Mouse (Mus musculus) neural tube, embryonic 15.5 days (tissue): Measurements from ENCODE around the gene Igf2bp2. TPM values are rescaled to one million over a fixed set of nuclear protein-coding genes. Genes with fewer than 3 reads are reported as not detected.

Source experiments
- ATAC-seq: fragments of 200-750 bp; cut with Nextera tagmentation; 2 replicates; pipeline ENCODE4 v1.8.0; 2017; ENCODE audit warnings: mild to moderate bottlenecking, moderate TSS enrichment, moderate library complexity; ENCODE audit not compliant: low FRiP score
- H3K27ac ChIP-seq: fragments of 300-500 bp; sonication (generic); replicated peaks from 2 replicates; pipeline ENCODE4 v1.5.1; 2015; ENCODE audit warnings: mild to moderate bottlenecking, inconsistent platforms
- H3K27me3 ChIP-seq: fragments of 300-500 bp; sonication (generic); replicated peaks from 2 replicates; pipeline ENCODE4 v1.6.1; 2015; ENCODE audit warnings: inconsistent platforms
- H3K36me3 ChIP-seq: fragments of 300-500 bp; sonication (generic); 2 replicates; pipeline ENCODE4 v1.6.1; 2015; ENCODE audit warnings: inconsistent platforms
- H3K4me1 ChIP-seq: fragments of 300-500 bp; sonication (generic); 2 replicates; pipeline ENCODE4 v1.6.1; 2015; ENCODE audit warnings: inconsistent platforms
- H3K4me2 ChIP-seq: fragments of 300-500 bp; sonication (generic); 2 replicates; pipeline ENCODE4 v1.6.1; 2015; ENCODE audit warnings: inconsistent platforms, mild to moderate bottlenecking, moderate library complexity
- H3K4me3 ChIP-seq: fragments of 300-500 bp; sonication (generic); replicated peaks from 2 replicates; pipeline ENCODE4 v1.5.1; 2015; ENCODE audit warnings: mild to moderate bottlenecking, inconsistent platforms
- H3K9ac ChIP-seq: fragments of 300-500 bp; sonication (generic); replicated peaks from 2 replicates; pipeline ENCODE4 v1.6.1; 2015; ENCODE audit warnings: mild to moderate bottlenecking, inconsistent platforms
- H3K9me3 ChIP-seq: fragments of 300-500 bp; sonication (generic); replicated peaks from 2 replicates; pipeline ENCODE4 v1.6.1; 2016; ENCODE audit warnings: inconsistent platforms
- WGBS: fragments of 180-500 bp; shearing (Covaris S2); methylation state at CpG from one replicate; pipeline ENCODE4 v1.1.7; 2015; ENCODE audit warnings: mixed read lengths; 5-methylcytosine and 5-hydroxymethylcytosine counted together
- polyA plus RNA-seq: library from polyadenylated mRNA; unstranded; fragments of >200 nt; fragmentation: Nextera tagmentation; extraction: Ambion mirVana; gene quantifications from 2 replicates; pipeline ENCODE4 v1.2.1, GENCODE M21; 2015

Igf2bp2 gene
- polyA plus RNA-seq, 1 experiment from 2014 or later: 15.5 TPM

- H3K9ac ChIP-seq: no peak overlapping the region
These were observed 1.3 kb upstream of the Igf2bp2 start for GRCm38 (mm10) chr16:22164446-22164845.

GRCm38 (mm10) chr16:22163456-22163851, 355 bp upstream of the Igf2bp2 start:
- peak; percentile 72 for ATAC-seq
- Histone ChIP-seq H3K9ac (peak overlapping the region; percentile 83), H3K36me3 (no peaks in the 10 kb centered on the region), H3K9me3 (no peaks in the 10 kb centered on the region), H3K27ac (peak overlapping the region; percentile 78), H3K4me2 (peak overlapping the region; percentile 92), H3K4me3 (peak overlapping the region; percentile 88), H3K4me1 (peaks cover 21% of the 10 kb centered on the region), H3K27me3 (no peaks in the 10 kb centered on the region)
- 0% methylated on average over 27 of the region's 27 CpGs for WGBS

More at GRCm38 (mm10) chr16:22164446-22164845, 1.3 kb upstream of the Igf2bp2 start:
- Histone ChIP-seq H3K4me2 (peak overlapping the region; percentile 92), H3K27ac (no peak overlapping the region), H3K4me3 (no peak overlapping the region), H3K9me3 (no peaks in the 10 kb centered on the region), H3K4me1 (peaks cover 21% of the 10 kb centered on the region), H3K27me3 (no peaks in the 10 kb centered on the region), H3K36me3 (no peaks in the 10 kb centered on the region)
- 54% methylated on average over 8 of the region's 8 CpGs for whole genome bisulfite sequencing
- ATAC-seq: no peak

- no peaks in the 10 kb centered on the region for H3K27me3 ChIP-seq
- H3K4me3 ChIP-seq: peak overlapping the region; percentile 88
- peak overlapping the region; percentile 83 for H3K9ac ChIP-seq
- H3K36me3 ChIP-seq: no peaks in the 10 kb centered on the region
- H3K27ac ChIP-seq: peak overlapping the region; percentile 78
- no peaks in the 10 kb centered on the region for H3K9me3 ChIP-seq
- peak; percentile 35 for ATAC-seq
- peaks cover 21% of the 10 kb centered on the region for H3K4me1 ChIP-seq
- WGBS: under 1% methylated on average over 19 of the region's 19 CpGs
- peak overlapping the region; percentile 92 for H3K4me2 ChIP-seq
These were observed 1.0 kb downstream of the Igf2bp2 start for GRCm38 (mm10) chr16:22162066-22162511.

DNA sequence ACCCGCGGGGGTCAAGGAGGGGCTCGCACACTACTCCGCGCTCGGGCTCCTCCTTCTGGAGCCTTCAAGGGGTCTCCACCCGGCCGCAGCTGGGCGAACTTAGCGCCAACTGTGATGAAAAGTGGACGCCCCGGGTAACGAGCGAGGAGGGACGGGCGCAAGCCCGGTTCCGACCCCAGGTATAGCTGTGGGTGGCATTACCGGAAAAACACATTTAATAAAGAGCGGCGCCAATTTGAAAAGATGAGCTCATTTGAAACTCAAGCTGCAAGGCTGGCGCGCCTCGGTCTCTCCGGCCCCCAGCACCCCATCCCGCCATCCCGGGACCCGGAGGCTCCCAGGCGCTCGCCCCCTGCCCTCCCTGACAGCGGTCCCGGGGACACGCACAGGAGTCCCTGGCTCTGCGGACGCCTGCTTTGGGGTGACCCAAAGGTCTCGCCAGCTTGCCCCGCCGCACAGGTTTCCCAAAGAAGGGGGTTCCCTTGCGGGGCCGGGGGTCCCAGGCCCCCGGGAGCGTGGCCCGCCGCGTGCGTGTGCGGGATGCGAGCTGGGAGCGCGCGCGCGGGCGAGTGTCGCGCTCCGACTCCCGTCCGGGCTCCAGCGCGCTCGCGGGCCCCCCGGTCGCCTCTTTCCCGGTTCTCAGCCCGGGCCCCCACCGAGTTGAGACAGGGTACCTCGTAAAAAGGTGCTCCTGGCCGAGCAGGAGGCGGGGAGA, 1.6 kb downstream of the Igf2bp2 start:
- no peaks in the 10 kb centered on the region for H3K27me3 ChIP-seq
- H3K4me3 ChIP-seq: peak overlapping the region; percentile 88
- H3K27ac ChIP-seq: peak overlapping the region; percentile 78
- H3K36me3 ChIP-seq: no peaks in the 10 kb centered on the region
- peak; percentile 46 for ATAC-seq
- under 1% methylated on average over 71 of the region's 71 CpGs for WGBS
- peaks cover 21% of the 10 kb centered on the region for H3K4me1 ChIP-seq
- no peaks in the 10 kb centered on the region for H3K9me3 ChIP-seq
- peak overlapping the region; percentile 83 for H3K9ac ChIP-seq
- peak overlapping the region; percentile 92 for H3K4me2 ChIP-seq

DNA sequence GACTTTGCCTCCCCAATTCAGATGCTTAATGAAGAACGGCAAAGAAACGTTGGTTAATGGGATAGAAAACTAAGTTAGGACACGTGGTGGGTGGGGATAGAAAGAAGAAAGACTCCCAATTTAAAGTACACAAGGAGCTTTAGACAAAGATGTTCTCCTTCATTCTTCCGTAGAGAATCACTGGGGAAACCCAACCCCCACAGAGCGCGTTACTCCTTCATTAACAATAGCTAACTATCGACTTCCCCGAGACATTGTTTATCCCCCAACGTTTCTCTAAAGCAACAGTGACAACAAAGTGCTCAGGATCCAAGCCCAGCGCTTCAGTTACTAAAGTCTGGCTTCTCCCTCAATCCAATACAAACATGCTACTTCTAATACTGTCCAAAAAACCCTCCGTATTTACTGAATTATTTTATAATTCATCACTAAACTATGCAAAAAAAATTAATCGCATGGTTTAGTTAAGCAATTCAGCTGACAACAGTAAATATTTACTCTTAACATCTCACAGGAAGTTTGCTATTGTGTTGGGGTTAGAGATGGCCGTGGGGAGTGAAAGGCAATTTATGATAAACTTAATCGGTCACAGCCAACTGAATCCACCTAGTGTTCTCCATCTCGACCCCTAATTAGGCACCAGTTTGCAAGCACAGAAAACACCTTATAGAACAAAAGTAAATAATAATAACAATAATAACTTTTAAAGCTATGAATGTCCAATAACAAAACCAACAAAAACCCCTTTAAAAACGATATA, 2.5 kb downstream of the Igf2bp2 start:
- Histone ChIP-seq H3K9ac (no peak overlapping the region), H3K4me2 (peak overlapping the region; percentile 92), H3K27ac (no peak overlapping the region), H3K4me1 (peaks cover 21% of the 10 kb centered on the region), H3K9me3 (no peaks in the 10 kb centered on the region), H3K36me3 (no peaks in the 10 kb centered on the region), H3K4me3 (peak overlapping the region; percentile 88), H3K27me3 (no peaks in the 10 kb centered on the region)
- no peak for ATAC-seq
- under 1% methylated on average over 16 of the region's 16 CpGs for WGBS

- Histone ChIP-seq H3K27ac (no peak overlapping the region), H3K9me3 (no peaks in the 10 kb centered on the region), H3K27me3 (no peaks in the 10 kb centered on the region), H3K36me3 (no peaks in the 10 kb centered on the region), H3K4me2 (no peak overlapping the region), H3K4me3 (no peak overlapping the region), H3K4me1 (peaks cover 9% of the 10 kb centered on the region), H3K9ac (no peak overlapping the region)
- no peak for ATAC-seq
- 96% methylated on average over 11 of the region's 11 CpGs for WGBS
These were observed 10.1 kb downstream of the Igf2bp2 start for GRCm38 (mm10) chr16:22152941-22153444.

- whole genome bisulfite sequencing: 22% methylated on average over 10 of the region's 11 CpGs
- no peak overlapping the region for H3K4me3 ChIP-seq
- H3K36me3 ChIP-seq: no peaks in the 10 kb centered on the region
- peaks cover 11% of the 10 kb centered on the region for H3K4me1 ChIP-seq
- H3K9ac ChIP-seq: no peak overlapping the region
- ATAC-seq: no peak
- H3K4me2 ChIP-seq: 0 out of 2 replicates have a peak overlapping the region, but pooled peaks have one; percentile 1
- no peaks in the 10 kb centered on the region for H3K9me3 ChIP-seq
- no peaks in the 10 kb centered on the region for H3K27me3 ChIP-seq
- no peak overlapping the region for H3K27ac ChIP-seq
These were observed 11.3 kb downstream of the Igf2bp2 start for GRCm38 (mm10) chr16:22151706-22152315.

DNA sequence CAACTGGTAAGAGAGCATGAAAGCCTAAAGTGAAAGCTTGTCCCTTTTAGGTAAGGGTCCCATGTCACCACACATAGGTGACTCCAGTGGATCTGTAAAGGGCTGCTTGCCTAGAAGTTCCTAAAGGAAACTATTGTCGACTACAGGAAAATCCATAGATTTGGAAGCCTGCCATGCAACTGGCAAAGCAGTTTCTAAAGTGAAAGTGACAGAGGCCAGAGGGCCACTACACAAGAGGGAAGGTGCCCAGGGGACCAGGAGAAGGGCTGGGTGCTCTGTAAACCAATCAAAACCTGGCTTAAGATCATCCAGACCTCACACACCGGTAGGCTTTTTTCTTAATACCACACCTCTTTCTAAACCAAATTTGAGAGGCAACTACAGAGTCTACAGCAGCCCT, 12.7 kb downstream of the Igf2bp2 start:
- Histone ChIP-seq H3K9me3 (no peaks in the 10 kb centered on the region), H3K9ac (no peak overlapping the region), H3K27me3 (no peaks in the 10 kb centered on the region), H3K4me2 (no peak overlapping the region), H3K27ac (no peak overlapping the region), H3K4me3 (no peak overlapping the region), H3K4me1 (peaks cover 11% of the 10 kb centered on the region), H3K36me3 (no peaks in the 10 kb centered on the region)
- WGBS: 52% methylated on average over 2 of the region's 2 CpGs
- ATAC-seq: no peak

- WGBS: 45% methylated on average over 10 of the region's 10 CpGs
- Histone ChIP-seq H3K9ac (no peak overlapping the region), H3K4me2 (no peak overlapping the region), H3K4me1 (peaks cover 11% of the 10 kb centered on the region), H3K27ac (no peak overlapping the region), H3K4me3 (no peak overlapping the region), H3K9me3 (no peaks in the 10 kb centered on the region), H3K27me3 (no peaks in the 10 kb centered on the region), H3K36me3 (no peaks in the 10 kb centered on the region)
- ATAC-seq: no peak
These were observed 13.3 kb downstream of the Igf2bp2 start for GRCm38 (mm10) chr16:22149659-22150345.

GRCm38 (mm10) chr16:22149076-22149475, 14.0 kb downstream of the Igf2bp2 start:
- H3K36me3 ChIP-seq: no peaks in the 10 kb centered on the region
- H3K4me2 ChIP-seq: no peak overlapping the region
- no peak overlapping the region for H3K27ac ChIP-seq
- H3K9me3 ChIP-seq: no peaks in the 10 kb centered on the region
- no peak for ATAC-seq
- H3K9ac ChIP-seq: no peak overlapping the region
- no peaks in the 10 kb centered on the region for H3K27me3 ChIP-seq
- H3K4me3 ChIP-seq: no peak overlapping the region
- 43% methylated on average over 2 of the region's 2 CpGs for WGBS
- H3K4me1 ChIP-seq: peaks cover 11% of the 10 kb centered on the region

GRCm38 (mm10) chr16:22147131-22147530, 16.0 kb downstream of the Igf2bp2 start:
- H3K36me3 ChIP-seq: no peaks in the 10 kb centered on the region
- no peak overlapping the region for H3K9ac ChIP-seq
- 76% methylated on average over 1 of the region's 1 CpGs for WGBS
- no peaks in the 10 kb centered on the region for H3K27me3 ChIP-seq
- no peak overlapping the region for H3K4me2 ChIP-seq
- H3K27ac ChIP-seq: no peak overlapping the region
- H3K9me3 ChIP-seq: no peaks in the 10 kb centered on the region
- no peak for ATAC-seq
- H3K4me1 ChIP-seq: peaks cover 9% of the 10 kb centered on the region
- no peak overlapping the region for H3K4me3 ChIP-seq
